Mouse (Mus musculus): ENCODE results near the gene Zfp865.

DNA sequence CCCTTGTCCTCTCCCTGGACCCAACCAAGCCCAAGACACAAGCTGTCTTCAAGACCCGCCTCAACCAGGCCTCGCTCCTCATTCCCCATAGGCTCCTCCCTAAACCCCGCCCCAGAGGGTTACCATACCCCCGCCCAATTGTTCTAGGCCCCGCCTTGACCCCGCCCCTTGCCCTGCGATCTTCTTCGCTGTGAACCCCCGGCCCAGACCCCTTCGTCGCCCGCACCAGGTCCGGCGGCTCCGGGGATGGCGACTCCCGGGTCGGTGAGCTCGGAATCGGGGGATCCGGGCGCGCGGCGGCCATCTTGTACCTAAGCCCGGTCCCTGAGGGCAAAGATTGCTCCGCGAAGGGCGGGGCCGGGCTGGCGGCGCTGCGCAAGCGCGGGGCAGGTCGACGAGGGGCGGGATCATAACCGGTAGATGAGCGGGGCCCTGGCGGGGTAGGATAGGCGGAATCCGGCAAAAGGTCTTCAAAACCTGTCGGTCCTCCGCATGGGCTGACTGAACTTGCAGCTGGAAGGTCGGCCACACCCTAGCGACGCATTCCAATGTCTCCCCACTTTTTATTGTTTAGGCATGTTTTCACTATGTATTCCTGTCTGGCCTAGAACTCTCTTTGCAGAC, 18.0 kb downstream of the Zfp865 start, which contains the start of gene Zfp784:
- TF ChIP-seq CTCF (IDR thresholded peaks at IDR 0.05; ENCODE audit: control insufficient read depth, insufficient read depth, insufficient read length) (no peak), USF1 (IDR thresholded peaks at IDR 0.05; ENCODE audit: low read depth) (no peak), FOSL1 (IDR thresholded peaks at IDR 0.05; ENCODE audit: insufficient read depth, low read length, poor library complexity, severe bottlenecking) (no peak)

Data from C2C12 (cell line).